Mouse (Mus musculus) testis, adult 2 months (tissue): ENCODE data around the gene Zfp263.

ENCODE experiments used
- CTCF ChIP-seq: fragments of 200-500 bp; IDR thresholded peaks from 2 replicates; pipeline ENCODE4 v1.5.1; 2012; ENCODE audit warnings: low read depth, mild to moderate bottlenecking, inconsistent platforms, low read length, moderate library complexity; ENCODE audit not compliant: control insufficient read depth, insufficient read depth, insufficient replicate concordance
- POLR2A ChIP-seq: fragments of 200-500 bp; IDR thresholded peaks from 2 replicates; pipeline ENCODE4 v1.6.1; 2012; ENCODE audit warnings: low read depth, mild to moderate bottlenecking, inconsistent platforms, low read length, moderate library complexity; ENCODE audit not compliant: control insufficient read depth

GRCm38 (mm10) chr16:3744186-3744700 lies 350 bp downstream of the Zfp263 start:
- TF ChIP-seq POLR2A (no peak), CTCF (no peak)
